Mouse (Mus musculus): ENCODE measurements around the gene U2af1.
"Not testable (repeated sequence)": the region's sequence is repeated elsewhere in the genome, so short reads cannot be mapped to it uniquely, and the experiment has no call there.

Gene U2af1

DNA sequence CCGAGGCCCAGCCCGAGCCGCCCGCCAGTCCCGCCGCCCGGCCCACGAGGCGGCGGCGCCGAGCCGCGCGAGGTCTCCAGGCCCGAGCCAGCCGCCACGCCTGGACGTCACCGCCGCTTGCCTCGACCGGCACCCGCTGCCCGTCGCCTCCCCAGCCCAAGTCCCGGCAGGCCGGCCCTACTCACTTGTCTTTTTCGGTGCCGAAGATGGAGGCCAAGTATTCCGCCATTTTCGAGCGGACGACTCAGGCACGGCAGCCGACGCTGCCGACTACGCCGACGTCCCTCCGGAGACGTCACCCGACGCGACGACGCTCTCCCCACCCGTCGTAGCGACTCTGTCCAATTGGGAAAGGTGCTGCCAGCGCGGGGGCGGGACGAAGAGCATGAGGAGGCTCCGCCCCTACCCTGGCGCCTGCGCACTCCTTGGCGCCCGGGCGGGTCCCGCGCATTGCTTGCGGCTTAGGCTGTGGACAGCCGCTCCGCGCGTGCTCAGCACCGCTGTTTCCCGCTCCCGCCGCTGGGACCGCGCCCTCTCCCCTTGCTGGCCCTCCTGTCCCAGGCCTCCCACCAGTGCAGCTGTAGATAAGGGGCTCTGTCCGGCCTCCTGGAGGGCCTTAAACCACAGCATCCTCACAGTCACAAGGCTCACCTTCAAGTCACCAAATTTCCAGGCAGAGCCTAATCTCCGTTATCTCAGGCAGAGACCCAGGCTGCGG lies at the start of gene U2af1:
U2af1 (minus strand) TSS at position 425 of the 718 bp plus-strand sequence.
- DNase-seq = peak; percentile 97 to 99

DNA sequence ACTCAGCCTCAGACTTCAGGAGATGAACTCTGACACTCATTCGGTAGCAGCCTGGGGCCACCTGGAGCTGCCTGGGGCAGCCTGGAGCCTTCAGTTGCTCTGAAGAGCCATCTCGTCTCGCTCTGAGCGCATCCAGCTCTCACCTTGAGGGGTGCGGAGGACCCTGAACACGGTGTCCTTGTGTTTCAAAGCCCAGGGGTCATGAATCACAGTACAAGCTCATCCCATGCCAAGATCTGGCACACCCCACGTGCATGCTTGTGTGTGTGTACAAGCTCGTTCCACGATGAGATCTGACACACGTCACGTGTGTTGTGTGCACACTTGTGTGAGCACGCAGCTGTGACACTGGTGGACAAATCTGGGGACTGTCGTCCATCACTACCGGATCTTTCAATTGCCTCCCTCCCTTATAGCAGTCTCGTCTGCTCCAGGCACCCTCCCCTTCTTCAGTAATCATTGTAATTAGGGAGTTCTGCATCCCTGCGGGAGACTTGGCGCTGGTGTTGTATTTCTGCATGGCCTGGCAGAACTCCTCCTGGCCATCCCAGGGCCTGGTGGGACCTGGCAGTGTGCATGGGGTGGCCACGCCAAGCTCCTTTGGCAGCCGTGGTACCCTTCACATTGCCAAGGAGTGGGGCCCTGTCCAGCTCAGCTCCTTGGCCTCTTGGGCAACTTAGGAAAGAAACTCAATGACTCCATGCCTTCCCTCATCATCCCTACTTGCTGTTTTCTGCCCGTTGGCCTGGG lies 46.8 kb upstream of the U2af1 start:
- DNase-seq = peak; percentile 82 to 86

DNA sequence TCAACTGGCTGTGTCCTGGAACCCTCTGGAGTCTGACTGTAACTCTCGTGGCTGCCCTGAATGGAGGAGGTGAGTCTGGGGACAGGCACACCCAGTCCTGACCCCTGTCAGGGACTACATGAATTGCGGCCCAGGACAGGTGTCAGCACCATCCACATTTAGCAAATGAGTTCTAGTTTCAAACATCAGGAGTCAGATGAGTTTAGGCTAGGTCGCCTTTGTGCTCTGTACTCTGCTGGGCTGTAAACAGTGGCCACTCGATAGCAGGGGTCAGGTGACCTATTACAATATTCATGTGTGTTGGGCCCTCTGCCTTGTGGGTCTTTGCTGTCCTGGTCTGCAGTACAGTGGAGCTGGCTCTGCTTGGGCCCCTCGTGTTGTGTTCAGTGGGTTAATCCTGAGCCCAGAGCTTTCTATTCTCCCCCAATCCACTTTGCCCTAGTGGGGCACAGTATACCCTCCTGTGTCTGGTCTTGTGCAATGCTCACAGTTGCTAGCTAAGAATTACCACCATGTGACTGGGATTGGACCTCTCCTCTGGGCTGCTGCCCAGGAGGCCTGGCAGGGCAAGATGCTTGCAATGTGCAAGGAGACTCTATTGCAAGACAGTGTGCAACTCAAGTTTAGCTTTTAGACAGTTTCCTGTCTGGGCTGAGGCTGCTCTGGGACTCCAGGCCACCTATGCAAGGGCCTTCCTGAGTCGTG lies 44.7 kb upstream of the U2af1 start:
- no peak for DNase-seq

DNA sequence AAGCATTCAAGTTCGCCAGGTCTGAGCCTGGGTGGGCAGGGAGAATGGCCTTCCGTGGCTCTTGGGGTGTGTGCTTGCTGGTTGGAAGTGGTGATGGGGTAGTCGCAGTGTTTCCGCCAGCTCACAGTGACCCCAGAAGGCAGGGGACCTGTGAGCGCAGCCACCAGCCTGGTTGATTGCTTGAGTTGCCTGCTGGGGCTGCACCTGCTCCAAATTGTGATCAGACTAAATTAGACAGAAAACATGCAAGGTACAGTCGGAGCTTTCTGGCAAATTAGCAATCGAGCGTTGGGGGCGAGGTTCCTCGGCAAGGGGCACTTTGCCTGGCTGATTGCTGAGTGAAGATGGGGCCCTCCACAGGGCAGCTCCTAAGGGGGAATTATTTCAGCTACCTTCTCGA lies 39.7 kb upstream of the U2af1 start:
- peak; percentile 18 to 28 for DNase-seq

DNA sequence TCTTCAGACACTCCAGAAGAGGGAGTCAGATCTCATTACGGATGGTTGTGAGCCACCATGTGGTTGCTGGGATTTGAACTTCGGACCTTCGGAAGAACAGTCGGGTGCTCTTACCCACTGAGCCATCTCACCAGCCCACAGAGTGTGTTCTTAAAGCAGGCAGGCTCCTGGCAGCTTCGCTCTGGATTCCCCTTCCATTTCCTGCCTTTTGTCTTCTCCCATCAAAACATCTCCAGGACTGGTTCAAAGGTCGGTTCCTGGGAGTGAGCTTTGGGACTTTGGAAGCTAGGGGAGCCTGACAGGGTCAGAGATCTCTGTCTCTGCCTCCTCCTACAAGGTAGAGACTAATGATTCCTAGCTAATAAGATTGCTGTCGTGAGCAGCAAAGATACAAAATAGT lies 36.7 kb upstream of the U2af1 start:
- not testable (repeated sequence) for DNase-seq

DNA sequence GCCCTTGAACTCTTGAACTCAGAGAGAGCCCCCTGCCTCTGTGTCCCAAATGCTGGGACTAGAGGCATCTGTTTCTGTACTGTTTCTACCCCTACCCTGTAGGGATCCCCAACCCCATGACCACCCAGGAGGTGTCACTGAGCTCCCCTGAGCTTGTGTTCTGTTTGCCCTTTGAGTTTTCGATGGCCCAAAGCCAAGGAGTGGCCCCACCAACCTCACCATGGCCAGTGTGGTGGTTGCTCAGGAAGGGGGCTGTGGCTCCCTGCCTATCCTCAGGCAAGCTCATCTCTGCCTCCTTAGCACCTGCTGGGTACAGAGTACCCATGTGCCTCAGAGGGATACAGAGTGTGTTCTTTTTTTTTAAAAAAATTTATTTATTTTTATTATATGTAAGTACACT lies 36.3 kb upstream of the U2af1 start:
- no peak for DNase-seq

DNA sequence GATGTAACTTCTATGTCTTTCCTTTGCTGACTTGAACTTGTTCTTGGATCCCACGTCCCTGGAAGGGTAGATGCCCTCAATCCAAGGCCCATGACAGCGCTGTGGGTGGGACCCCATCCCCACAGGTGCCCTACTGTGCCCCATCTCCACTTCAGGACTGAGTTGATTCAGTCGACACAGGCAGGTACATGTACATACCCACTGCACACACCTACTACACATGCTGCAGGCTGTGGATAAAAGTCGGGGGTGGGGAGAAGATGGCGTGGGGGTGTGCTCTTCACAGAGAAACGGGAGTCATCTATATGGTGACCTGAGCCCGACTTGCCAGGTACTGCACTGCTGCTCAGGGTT lies 35.3 kb upstream of the U2af1 start:
- DNase-seq = no peak

DNA sequence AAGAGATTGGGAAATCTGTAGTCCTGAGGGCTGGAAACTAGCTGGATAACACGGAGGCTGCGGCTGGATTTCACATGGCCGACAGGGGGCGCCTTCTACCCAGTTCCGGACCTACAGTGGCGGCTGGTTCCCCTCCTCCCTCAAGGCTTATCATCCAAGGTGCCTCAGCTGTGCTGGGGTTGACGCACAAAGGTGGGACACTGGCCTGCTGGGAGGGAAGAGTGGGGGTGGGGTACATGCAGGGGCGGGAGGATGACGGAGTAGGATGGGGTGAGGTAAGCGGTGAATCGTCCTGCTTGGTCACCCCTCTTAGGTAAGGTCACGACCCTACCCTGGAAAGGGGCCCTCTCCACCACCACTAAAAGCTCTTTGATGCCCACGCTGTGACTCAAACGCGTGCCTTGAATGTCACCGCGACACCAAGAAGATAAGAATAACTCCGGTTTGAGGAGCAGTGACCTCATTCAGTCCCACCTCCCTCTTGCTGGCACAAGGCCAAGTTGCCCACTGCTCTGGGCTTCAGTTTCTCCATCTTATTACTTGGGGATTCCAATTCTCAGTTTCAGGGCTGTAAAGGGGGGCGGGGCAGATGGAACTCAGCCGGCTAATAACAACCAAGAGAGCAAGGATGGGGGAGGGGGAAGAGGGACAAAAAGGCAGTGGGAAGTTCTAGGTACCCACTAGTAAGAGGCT lies 34.8 kb upstream of the U2af1 start:
- peak; percentile 46 to 48 for DNase-seq

DNA sequence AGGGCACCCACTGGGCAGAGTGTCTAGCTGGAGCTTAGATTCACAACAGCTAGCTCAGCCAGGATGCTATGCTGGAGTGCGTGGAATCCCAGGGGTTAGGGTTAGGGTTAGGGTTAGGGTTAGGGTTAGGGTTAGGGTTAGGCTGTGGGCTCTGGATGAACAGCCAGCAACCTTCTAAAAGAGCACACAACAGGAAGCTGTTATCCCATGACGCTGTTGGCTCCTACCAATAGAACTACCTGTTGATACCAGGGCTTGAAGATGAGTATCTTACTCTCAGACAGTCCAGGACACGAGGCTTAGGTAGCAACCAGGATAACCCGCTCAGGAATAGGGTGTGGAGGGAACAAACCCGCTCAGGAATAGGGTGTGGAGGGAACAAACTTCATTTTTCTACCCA lies 34.2 kb upstream of the U2af1 start:
- no peak for DNase-seq

DNA sequence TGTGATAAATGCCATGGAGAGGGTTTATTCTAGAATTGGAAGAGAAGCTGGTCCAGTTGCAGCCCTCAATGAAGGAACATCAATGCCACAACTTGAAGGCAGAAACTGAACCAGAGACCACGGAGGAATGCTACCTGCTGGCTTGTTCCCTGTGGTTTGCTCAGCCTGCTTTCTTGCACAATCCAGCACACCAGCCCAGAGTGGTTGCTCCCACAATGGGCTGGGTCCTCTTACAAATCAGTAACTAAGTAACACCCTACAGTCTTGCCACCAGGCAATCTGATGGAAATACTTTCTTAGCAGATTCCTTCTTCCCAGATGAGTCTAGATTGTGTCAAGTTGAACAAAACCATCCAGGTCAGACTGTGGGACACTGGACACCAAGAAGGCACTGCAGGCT lies 30.9 kb upstream of the U2af1 start:
- DNase-seq = no peak

DNA sequence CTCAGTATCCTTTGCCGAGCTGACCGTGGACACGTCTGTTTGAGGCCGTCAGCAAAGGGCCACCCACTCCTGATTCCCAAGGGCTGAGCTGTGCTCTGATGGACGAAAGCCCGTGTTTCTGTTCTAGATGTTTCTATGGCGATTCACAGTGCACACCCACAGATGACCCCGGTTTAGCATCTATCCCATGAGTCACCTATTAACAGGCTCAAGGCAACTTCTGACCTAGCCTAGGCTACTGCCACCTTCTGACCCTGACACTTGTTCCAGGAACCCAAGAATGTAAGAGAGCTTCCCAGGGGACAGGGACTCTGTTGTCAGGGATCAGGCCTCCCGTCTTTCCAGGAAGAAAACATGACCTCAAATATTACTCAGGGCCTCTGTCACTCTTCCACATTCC lies 29.4 kb upstream of the U2af1 start:
- no peak for DNase-seq

DNA sequence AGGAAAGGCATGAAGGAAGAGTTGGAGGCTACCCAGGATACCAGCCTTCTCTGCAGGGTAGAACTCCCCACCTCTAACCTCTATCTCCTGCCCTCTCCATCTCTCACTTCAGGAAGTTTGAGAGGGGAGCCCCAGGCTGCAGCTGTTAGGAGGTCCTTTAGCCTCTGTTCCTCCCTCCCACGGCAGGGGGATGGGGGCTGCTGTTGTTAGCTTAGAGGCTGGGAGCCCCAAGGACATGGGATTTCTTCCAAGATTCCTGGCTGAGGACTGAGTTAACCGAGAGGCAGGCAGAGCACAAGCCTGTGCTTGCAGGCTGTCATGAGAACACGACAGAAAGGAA lies 27.5 kb upstream of the U2af1 start:
- DNase-seq = no peak

DNA sequence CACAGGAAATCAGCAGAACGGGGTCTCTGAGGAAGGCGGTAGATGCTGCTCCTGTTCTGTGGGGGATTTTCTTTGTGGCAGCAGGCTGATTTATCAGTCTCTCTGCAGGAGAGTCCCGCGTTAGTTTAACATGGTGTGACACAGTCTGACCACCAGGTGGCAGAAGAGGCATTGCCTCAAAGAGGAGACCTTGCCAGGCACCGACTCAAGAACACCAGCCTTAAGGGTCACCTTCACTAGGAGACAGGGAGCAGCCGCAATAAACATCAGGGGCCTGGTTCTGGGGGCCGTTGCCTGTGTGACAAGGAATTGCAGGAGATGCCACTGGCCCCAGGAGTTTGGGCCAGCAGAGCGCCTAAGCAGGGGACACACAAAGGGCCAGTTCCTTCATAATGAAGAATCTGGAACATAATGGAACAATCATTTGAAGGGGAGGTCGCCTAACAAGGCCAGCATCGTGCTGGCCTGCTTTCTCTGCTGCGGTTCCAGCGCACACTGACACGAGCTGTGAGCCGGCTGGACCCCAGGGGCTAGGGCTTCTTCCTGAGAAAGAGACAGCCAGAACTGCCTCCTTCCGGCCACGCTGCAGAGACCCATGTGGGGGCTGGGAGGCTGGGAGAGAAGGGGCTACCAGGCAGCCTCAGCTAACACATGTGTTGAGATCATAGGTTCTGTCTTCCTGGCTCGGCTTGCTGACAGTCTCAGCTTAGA lies 27.0 kb upstream of the U2af1 start:
- peak; percentile 75 to 80 for DNase-seq

DNA sequence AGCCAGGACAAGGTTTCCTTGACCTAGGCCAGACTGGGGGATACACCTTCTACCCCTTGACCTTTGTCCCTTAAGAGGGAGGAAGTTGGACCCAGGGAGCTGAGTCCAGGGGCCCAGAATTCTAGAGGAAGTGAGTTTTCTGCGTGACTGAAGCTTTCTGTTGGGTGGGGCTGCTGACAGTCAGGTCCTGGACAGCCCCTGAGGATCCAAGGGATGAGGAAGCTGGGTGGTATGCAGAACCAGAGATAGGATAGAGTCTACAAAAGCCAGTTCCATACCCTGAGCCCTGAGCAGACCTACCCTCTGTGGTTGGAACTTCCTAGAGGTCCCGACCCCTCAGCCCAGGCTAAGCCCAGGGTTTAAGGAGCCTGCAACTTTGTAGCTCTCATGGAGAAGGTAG lies 21.8 kb upstream of the U2af1 start:
- DNase-seq = no peak

DNA sequence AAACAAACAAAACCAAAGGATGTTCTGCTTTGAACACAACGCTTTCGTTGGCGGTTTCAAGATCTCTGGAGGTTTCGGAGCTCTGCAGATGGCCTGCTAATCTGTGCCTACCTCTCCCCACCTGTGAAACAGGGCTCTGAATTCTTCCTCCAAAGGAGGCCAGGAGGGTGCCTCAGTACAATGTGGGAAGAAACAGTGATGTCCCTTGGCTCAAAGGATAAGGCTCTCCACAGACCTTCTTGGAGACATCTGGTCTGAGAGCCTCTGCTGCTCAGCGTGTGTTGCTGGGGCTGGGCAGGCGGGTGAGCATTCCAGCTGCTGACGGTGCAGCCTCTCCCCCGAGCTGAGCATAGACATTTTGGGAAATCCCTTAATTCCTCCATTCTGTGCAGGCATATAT lies 18.8 kb upstream of the U2af1 start, which contains the start of gene Cryaa:
Cryaa (plus strand) TSS at position 301 of the 400 bp plus-strand sequence.
- DNase-seq = no peak

DNA sequence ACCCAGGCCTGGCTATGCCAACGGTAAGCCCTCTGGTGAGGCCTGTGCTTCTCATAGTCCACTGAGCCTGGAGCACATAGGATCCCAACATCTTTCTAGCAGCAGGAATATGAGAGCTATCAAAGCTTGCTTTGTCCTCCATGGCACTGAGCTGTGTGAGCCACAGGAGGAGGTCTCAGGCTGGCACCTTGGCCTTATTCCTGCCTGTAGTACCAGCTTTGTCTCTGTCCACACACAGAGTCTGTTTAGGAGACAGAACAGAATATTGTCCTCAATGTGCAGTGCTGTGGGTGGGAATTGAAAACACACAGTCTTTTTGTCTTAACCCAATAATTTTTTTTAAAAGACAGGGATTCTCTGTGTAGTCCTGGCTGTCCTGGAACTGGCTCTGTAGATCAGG lies 15.7 kb upstream of the U2af1 start:
- no peak for DNase-seq

DNA sequence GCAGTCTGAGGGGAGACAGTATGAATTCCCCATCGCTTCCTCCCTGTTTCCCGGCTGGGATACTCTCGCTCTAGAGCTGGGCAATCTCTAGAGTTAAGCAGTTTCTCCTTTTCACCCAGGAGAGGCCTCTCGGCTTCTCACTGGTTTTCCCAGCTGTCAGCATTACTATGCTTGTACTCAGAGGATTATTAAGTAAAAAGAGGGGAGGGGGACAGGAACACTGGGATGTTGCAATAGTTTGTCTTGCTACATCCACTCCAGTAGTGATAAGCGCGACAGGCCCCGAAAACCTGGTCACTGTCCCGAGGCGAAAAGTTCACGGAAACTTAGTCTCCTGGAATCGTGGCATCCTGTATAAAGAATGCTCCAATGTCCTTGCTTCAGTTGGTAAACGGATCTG lies 13.6 kb upstream of the U2af1 start:
- no peak for DNase-seq

DNA sequence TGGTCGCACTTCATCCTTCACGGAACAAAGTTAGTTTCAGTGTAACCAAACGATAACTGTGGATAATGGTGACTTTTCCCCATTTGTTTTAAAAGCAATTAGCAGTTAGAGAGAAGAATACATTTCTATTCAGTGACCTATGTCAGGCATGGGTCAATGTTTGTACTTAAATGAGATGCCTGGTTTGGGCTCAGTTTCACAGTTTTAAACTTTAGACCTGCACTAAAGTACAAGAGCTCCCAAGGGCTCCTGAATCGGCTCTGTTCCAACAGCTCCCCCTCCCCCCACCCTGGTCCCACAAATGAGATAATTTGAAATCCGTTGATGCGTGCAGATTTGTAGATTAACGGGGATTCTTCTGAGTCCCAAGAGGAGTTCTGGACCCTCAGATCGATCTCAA lies 13.0 kb upstream of the U2af1 start:
- no peak for DNase-seq

DNA sequence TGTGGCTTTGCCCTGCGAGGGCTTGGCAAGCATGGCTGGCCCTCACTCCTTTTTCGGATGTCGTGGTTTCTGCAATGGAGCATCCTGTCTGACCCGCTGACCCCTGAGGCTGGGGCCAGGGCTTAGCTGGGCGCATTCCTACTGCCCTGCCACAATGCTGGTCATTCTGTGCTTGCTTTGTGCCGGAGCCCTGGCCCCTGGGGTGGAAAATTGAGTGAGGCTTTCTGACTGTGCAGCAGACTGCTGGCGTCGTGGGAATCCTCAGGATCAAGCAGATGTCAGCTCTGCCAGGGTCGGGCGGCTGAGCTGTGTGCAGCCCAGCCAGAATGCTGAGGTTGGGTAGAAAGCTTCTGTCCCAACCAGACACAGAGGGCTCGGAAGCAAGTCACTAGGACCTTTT lies 11.5 kb upstream of the U2af1 start:
- no peak for DNase-seq

DNA sequence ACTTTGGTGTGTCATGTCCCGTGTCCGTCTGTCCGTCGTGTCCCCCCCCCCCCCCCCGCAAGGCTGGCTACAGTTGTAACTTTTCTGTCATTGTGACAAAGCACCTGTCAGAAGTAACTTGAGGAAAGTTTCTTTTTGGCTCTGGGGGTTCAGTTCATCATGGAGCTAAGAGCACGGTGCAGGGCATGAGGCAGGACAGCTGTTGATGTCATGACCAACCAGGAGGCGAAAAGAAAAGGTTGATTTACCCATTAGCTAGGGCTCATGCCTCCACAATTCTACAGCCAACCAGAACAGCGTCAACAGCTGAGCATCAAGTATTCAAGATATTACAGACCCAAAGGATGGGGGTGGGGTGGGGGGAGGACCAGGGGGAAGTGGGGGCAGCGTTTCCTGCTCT lies 9.6 kb upstream of the U2af1 start:
- no peak for DNase-seq

DNA sequence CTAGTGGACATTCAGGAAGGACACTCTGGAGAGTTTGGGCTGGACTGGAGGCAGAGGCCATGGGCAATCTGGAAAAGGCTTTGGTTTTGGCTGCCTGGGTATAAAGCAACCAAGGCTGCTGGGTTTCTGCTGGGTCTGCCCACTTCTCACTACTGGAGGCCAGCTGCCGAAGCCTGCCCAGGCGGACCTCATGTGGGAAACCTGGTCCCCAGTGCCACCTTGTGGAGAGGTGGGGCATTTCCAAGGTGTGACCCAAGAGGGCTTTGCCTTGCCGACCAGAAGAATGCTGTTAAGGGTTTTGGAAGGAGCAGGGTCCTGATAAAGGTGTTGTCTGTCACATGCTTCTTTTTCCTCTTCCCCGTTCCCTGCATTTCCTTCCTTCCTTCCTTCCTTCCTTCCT lies 6.1 kb upstream of the U2af1 start:
- peak; percentile 79 to 82 for DNase-seq

DNA sequence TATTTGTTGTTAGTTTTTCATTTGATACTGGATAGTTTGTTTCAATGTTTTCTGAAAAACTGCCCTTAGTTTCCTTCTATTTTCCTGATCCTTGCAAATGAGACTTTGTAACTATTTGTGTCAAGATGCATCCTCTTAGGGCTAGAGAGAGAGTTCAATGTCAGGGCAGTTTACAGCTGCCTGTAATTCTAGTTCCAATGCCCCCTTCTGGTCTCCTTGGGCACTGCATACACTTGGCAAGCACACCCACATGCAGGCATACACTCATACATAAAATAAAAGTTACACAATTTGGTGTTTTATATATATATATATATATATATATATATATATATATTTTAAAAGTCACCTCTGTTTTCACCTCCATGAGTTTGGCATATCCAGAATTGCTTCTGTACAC lies 4.2 kb upstream of the U2af1 start:
- DNase-seq = no peak
